Mouse (Mus musculus): ENCODE measurements around the gene Gm3488. TPM values are rescaled to one million over a fixed set of nuclear protein-coding genes. Genes with fewer than 3 reads are reported as not detected.
"Not testable (repeated sequence)": the region's sequence is repeated elsewhere in the genome, so short reads cannot be mapped to it uniquely, and the experiment has no call there.

Gm3488 gene
- total RNA-seq (2021), result under 1 TPM in 1 of 2 experiments, not detected in 1; 0.26 TPM
- long read RNA-seq, experiment 1, result 0 reads
- long read RNA-seq, experiment 2, result 0 reads

DNA sequence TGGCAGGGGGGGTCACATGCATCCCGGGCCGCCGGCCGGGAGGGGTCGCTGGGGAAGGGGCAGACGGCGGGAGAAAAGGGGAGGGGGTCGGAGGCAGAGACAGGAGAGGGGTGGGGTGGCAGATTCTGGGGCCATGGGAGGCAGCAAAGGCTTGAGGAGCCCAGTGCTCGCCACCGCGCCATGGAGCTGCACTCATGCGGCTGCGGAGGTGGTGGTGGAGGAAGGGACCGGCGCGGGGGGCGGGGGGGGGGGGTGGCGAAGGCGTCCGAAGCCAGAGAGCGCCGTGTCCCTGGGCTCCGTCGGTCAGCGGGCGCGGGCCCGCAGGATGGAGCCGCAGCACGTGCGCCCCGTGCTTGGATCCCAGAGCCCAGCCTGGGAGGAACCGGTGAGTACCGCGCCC is at the start of gene Gm3488:
Gene Gm3488 (plus strand): TSS at position 301 of the 400 bp plus-strand sequence.
- intact Hi-C loops (cut with DNase I); DNase-seq: not testable (repeated sequence)

DNA sequence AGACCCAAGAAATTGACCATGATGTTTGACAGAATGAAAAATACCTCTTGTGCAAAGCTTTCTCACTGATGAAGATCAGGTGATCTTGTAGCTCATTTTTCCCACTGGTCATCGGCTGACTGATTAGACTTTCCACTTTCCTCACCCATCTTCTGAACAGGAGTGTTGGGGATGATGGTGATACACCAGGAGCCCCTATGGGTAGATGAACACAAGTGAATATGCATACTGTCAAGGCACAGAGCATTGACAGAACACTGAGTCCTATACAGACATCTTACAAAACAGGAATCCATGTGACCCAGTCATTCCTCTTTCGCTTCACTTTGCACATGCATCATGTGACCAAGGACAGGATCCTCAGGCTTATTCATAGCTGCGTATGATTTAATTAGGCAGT is 46.1 kb upstream of the Gm3488 start, which contains the start of gene Gm3194:
Gene Gm3194 (minus strand): TSS at position 101 of the 400 bp plus-strand sequence.
- intact Hi-C loops (cut with DNase I), result not testable (repeated sequence)

DNA sequence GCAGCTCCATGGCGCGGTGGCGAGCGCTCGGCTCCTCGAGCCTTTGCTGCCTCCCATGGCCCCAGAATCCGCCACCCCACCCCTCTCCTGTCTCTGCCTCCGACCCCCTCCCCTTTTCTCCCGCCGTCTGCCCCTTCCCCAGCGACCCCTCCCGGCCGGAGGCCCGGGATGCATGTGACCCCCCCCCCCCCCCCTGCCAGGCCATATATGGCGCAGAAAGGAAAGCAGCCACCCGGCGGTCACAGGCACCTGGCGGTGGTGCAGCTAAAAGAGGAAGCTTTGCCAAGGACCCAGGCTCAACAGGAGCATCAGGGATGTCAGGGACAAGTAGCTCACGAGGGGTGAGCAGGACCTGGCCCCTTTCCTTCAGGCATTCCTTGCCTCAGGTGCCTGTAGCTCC is 41.0 kb upstream of the Gm3488 start:
- DNase-seq; intact Hi-C loops (cut with DNase I): not testable (repeated sequence)

More for the DNA sequence above, 46.1 kb upstream of the Gm3488 start, which contains the start of gene Gm3194:
- DNase-seq, result not testable (repeated sequence)

DNA sequence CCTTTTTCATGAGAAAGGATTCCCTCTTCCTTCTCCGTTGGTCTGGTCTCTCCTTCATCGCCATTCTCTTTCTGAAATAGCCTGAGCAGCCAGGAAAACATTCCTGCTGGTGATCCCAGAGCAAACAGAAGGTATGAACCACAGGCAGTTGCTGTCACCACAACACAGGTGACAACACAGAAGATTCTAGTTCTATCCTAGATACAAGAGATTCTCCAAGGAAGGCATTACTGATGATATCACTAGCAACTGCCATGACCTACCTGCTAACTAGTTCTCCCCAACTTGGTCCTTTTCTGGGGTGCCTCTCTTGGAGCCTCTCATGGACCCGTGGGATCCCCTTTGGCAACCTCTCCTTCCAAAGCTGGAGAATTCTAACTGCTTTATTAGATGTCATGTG is 23.7 kb upstream of the Gm3488 start, which contains the start of gene Gm8246:
Gene Gm8246 (minus strand): TSS at position 101 of the 400 bp plus-strand sequence.
- intact Hi-C loops (cut with DNase I), result not testable (repeated sequence)

DNA sequence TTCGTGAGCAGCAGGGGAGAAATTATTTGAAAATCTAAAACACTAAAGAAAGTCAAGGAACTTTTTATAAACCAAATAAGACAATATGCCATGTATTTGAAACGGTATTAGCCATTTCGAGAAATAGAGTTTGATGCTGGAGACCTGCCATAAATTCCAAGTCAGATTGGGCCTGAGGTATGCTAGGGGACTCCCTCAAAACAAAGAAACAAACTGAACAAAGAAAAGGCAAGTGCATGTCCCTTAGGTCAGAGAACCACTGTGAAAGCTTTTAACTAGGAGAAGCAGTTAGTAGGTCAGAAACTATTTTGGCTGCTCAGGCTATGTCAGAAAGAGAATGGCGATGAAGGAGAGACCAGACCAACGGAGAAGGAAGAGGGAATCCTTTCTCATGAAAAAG is 17.6 kb upstream of the Gm3488 start, which contains the start of gene Gm3187:
Gene Gm3187 (plus strand): TSS at position 301 of the 400 bp plus-strand sequence.
- DNase-seq; intact Hi-C loops (cut with DNase I): not testable (repeated sequence)

More for the DNA sequence above, 23.7 kb upstream of the Gm3488 start, which contains the start of gene Gm8246:
- DNase-seq, result not testable (repeated sequence)

DNA sequence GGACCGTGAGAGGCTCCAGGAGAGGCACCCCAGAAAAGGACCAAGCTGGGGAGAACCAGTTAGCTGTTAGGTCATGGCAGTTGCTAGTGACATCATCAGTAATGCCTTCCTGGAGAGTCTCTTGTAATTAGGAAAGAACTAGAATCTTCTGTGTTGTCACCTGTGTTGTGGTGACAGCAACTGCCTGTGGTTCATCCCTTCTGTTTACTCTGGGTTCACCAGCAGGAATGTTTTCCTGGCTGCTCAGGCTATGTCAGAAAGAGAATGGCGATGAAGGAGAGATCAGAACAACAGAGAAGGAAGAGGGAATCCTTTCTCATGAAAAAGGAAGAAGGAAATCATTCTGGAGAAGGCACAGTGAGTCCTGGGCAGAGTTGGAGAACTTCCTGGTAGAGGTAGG is 36.7 kb downstream of the Gm3488 start, which contains the start of gene Gm3532:
Gene Gm3532 (plus strand): TSS at position 301 of the 400 bp plus-strand sequence.
- DNase-seq; intact Hi-C loops (cut with DNase I): not testable (repeated sequence)

Other genes with a start within 250 kb of the Gm3488 start
- not detected for gene Gm3526, start 241.1 kb upstream of the Gm3488 start, total RNA-seq (2021)
- not detected for gene Gm3542, start 166.7 kb upstream of the Gm3488 start, total RNA-seq (2021)
- not detected for gene Gm3500, start 112.6 kb upstream of the Gm3488 start, total RNA-seq (2021)
- under 1 TPM in 1 of 2 experiments, not detected in 1; 0.20 TPM for gene Gm3194, start 46.2 kb upstream of the Gm3488 start, total RNA-seq (2021)
- gene Gm8246, start 23.8 kb upstream of the Gm3488 start, total RNA-seq (2021), result not detected
- gene Gm3187, start 17.5 kb upstream of the Gm3488 start, total RNA-seq (2021), result not detected
- gene Gm3532, start 36.8 kb downstream of the Gm3488 start, total RNA-seq (2021), result not detected
- not detected for gene Gm8265, start 131.4 kb downstream of the Gm3488 start, total RNA-seq (2021)
- gene Gm9603, start 185.8 kb downstream of the Gm3488 start, total RNA-seq (2021), result not detected
- not detected for gene Gm3373, start 239.9 kb downstream of the Gm3488 start, total RNA-seq (2021)

All from gastrocnemius, postnatal 36 days (tissue).